Mouse (Mus musculus) forebrain, embryonic 15.5 days (tissue): ENCODE measurements around the gene Rbbp9. TPM values are rescaled to one million over a fixed set of nuclear protein-coding genes. Genes with fewer than 3 reads are reported as not detected.
"Not testable (repeated sequence)": the region's sequence is repeated elsewhere in the genome, so short reads cannot be mapped to it uniquely, and the experiment has no call there.

Source experiments
- ATAC-seq: fragments of 200-750 bp; cut with Nextera tagmentation; replicated peaks from 2 replicates; pipeline ENCODE4 v1.8.0; 2017; ENCODE audit warnings: mild to moderate bottlenecking, moderate TSS enrichment, moderate library complexity
- H3K27ac ChIP-seq: fragments of 300-500 bp; sonication (generic); replicated peaks from 2 replicates; pipeline ENCODE4 v1.5.1; 2015; ENCODE audit warnings: mild to moderate bottlenecking, inconsistent platforms
- H3K27me3 ChIP-seq: fragments of 300-500 bp; sonication (generic); 2 replicates; pipeline ENCODE4 v1.6.1; 2015; ENCODE audit warnings: inconsistent platforms
- H3K36me3 ChIP-seq: fragments of 300-500 bp; sonication (generic); 2 replicates; pipeline ENCODE4 v1.6.1; 2015; ENCODE audit warnings: mild to moderate bottlenecking, inconsistent platforms
- H3K4me1 ChIP-seq: fragments of 300-500 bp; sonication (generic); 2 replicates; pipeline ENCODE4 v1.6.1; 2015; ENCODE audit warnings: inconsistent platforms
- H3K4me2 ChIP-seq: fragments of 300-500 bp; sonication (generic); replicated peaks from 2 replicates; pipeline ENCODE4 v1.6.1; 2015; ENCODE audit warnings: mild to moderate bottlenecking, inconsistent platforms
- H3K4me3 ChIP-seq: fragments of 300-500 bp; sonication (generic); 2 replicates; pipeline ENCODE4 v1.5.1; 2015; ENCODE audit warnings: mild to moderate bottlenecking, inconsistent platforms
- H3K9ac ChIP-seq: fragments of 300-500 bp; sonication (generic); replicated peaks from 2 replicates; pipeline ENCODE4 v1.6.1; 2015; ENCODE audit warnings: mild to moderate bottlenecking, inconsistent platforms
- H3K9me3 ChIP-seq: fragments of 300-500 bp; sonication (generic); 2 replicates; pipeline ENCODE4 v1.6.1; 2016; ENCODE audit warnings: inconsistent platforms
- WGBS: fragments of 180-500 bp; shearing (Covaris S2); methylation state at CpG from one replicate; pipeline ENCODE4 v1.1.7; 2015; ENCODE audit warnings: mixed read lengths; 5-methylcytosine and 5-hydroxymethylcytosine counted together
- polyA plus RNA-seq: library from polyadenylated mRNA; unstranded; fragments of >200 nt; fragmentation: Nextera tagmentation; extraction: Ambion mirVana; gene quantifications from 2 replicates; pipeline ENCODE4 v1.2.1, GENCODE M21; 2015

Gene Rbbp9
- polyA plus RNA-seq: 58.9 and 59.3 TPM in 2 replicates

GRCm38 (mm10) chr2:144550529-144550928, at the start of gene Rbbp9:
TSS of gene Rbbp9 (minus strand) at chr2:144550869.
- H3K9ac ChIP-seq: peak within 1 kb of the TSS; percentile 78
- peaks cover 14% of the 10 kb centered on the region; the same call in 1 of the 2 replicates for H3K36me3 ChIP-seq
- peak within 1 kb of the TSS; percentile 69 for H3K4me3 ChIP-seq
- under 1% methylated on average over 17 of the region's 17 CpGs for WGBS
- peak; percentile 98 for ATAC-seq
- H3K4me2 ChIP-seq: peak within 1 kb of the TSS; percentile 48
- H3K9me3 ChIP-seq: no peaks in the 10 kb centered on the region
- H3K27ac ChIP-seq: peak within 1 kb of the TSS; percentile 74
- no peaks in the 10 kb centered on the region for H3K27me3 ChIP-seq
- peaks cover 21% of the 10 kb centered on the region for H3K4me1 ChIP-seq

DNA sequence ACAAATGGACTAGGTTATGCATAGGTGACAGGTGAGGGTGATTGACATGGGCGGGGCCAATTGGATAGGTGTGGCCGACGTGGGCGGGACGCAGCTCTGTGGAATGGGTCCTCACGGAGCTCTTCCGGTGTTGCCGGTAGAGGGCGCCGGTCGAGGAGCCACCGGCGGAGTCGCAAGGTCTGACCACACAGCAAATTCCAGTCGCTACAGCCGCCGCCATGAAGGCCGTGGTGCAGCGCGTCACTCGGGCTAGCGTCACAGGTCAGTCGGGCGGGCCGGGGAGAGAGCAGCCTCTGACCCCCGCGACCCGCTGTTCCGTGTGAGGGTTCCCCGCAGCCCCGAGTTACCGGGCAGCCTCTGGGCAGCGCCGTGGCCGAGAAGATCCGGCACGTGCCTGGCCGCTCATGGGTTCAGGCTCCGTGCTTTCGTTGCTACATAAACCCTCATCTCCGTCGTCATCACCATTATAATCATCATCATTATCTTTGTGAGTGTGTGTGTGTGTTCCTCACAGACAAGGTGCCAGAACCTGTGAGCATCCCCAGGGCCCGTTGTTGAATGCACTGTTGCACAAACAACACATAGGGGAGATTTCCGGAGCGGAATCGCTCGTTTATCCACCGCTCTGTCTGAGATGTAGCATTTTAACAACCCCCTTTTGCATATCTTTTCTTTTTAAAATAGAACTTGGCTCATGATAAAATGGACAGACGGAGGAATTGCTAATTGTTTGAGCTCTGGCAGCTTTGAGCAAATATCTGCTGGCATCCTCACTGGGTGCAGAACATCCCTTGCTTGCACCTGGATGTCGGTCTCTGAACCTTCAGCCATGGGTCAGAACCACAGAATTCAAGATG, 49.4 kb upstream of the Rbbp9 start, which contains the start of gene Dtd1:
Gene Dtd1, plus strand, starts transcription at position 67 of the 857 bp plus-strand sequence.
- under 1% methylated on average over 50 of the region's 50 CpGs for WGBS
- peak within 1 kb of the TSS; percentile 69 for H3K4me3 ChIP-seq
- peak within 1 kb of the TSS; percentile 72 for H3K4me2 ChIP-seq
- H3K9me3 ChIP-seq: no peaks in the 10 kb centered on the region
- peak within 1 kb of the TSS; percentile 72 for H3K9ac ChIP-seq
- H3K36me3 ChIP-seq: peaks cover 4% of the 10 kb centered on the region; the same call in 1 of the 2 replicates
- peak; percentile 92 for ATAC-seq
- peak within 1 kb of the TSS; percentile 86 for H3K27ac ChIP-seq
- H3K27me3 ChIP-seq: no peaks in the 10 kb centered on the region
- H3K4me1 ChIP-seq: peaks cover 12% of the 10 kb centered on the region

DNA sequence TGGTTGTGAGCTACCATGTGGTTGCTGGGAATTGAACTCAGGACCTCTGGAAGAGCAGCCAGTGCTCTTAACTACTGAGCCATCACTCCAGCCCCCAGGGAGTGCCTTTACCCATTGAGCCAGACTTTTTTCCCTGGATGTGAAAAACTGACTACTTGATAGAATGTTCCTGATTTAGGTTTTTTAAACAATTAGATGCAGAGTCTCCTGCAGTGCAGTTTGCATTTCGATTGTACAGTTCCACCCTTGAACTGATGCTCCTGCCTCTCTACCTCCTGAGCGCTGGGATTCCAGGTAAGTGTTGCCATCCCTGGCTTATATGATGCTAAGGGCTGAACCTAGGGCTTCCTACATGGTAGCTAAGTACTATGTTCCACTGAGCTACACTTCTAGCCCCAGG, 47.3 kb upstream of the Rbbp9 start:
- no peak for ATAC-seq
- WGBS: 69% methylated on average over 2 of the region's 2 CpGs
- Histone ChIP-seq H3K4me3 (no peak overlapping the region), H3K27ac (no peak overlapping the region), H3K4me2 (no peak overlapping the region), H3K4me1 (peaks cover 21% of the 10 kb centered on the region), H3K9ac (no peak overlapping the region), H3K9me3 (no peaks in the 10 kb centered on the region), H3K27me3 (no peaks in the 10 kb centered on the region), H3K36me3 (peaks cover 4% of the 10 kb centered on the region; the same call in 1 of the 2 replicates)

- H3K9me3 ChIP-seq: no peaks in the 10 kb centered on the region
- H3K4me1 ChIP-seq: peaks cover 9% of the 10 kb centered on the region
- peak within 1 kb of the TSS; percentile 61 for H3K9ac ChIP-seq
- H3K4me2 ChIP-seq: peak within 1 kb of the TSS; percentile 53
- no peak within 1 kb of the TSS for H3K27ac ChIP-seq
- 2% methylated on average over 31 of the region's 31 CpGs for WGBS
- peaks cover 7% of the 10 kb centered on the region; the same call in 1 of the 2 replicates for H3K36me3 ChIP-seq
- peak; percentile 98 for ATAC-seq
- H3K4me3 ChIP-seq: peak within 1 kb of the TSS; percentile 65
- H3K27me3 ChIP-seq: no peaks in the 10 kb centered on the region
Measured at GRCm38 (mm10) chr2:144593951-144594651, 43.4 kb upstream of the Rbbp9 start, which contains the start of gene Smim26. TSS of gene Smim26 (plus strand) at chr2:144594054.

DNA sequence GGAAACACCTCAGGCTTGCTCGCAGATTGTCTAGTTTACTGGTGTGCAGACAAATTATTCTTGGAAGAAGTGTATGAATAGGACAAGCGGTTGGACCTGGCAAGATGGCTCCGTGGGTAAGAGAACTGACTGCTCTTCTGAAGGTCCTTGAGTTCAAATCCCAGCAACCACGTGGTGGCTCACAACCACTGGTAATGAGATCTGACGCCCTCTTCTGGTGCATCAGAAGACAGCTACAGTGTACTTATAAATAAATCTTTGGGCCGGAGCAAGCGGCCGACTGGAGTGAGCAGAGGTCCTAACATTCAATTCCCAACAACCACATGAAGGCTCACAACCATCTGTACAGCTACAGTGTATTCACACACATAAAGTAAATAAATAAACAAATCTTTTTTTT, 42.4 kb upstream of the Rbbp9 start:
- not testable (repeated sequence) for H3K9ac ChIP-seq

DNA sequence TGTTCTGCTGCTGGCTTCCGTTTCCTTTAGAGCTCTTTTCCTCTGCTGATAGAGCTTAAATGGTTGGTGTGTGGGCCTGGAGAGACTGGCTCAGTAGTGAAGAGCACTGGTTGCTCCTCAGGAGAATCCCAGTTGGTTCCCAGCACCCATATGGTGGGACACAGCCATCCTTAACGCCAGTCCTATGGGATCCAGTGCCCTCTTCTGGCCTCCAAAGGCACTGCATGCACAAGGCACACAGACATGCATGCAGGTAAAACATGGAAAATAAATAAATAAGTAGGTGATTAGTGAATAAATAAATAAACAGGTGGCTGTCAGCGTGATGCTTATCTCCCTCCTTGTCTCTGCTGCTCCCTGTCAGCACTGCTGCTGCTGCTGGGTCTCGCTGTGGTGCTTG, 38.1 kb upstream of the Rbbp9 start:
- WGBS: 84% methylated on average over 4 of the region's 4 CpGs
- H3K4me3 ChIP-seq: no peak overlapping the region
- H3K36me3 ChIP-seq: peaks cover 52% of the 10 kb centered on the region
- no peak for ATAC-seq
- H3K9ac ChIP-seq: no peak overlapping the region
- no peaks in the 10 kb centered on the region for H3K27me3 ChIP-seq
- no peak overlapping the region for H3K27ac ChIP-seq
- no peak overlapping the region for H3K4me2 ChIP-seq
- no peaks in the 10 kb centered on the region for H3K9me3 ChIP-seq
- peaks cover 3% of the 10 kb centered on the region for H3K4me1 ChIP-seq

More for the DNA sequence above, 42.4 kb upstream of the Rbbp9 start:
- not testable (repeated sequence) for H3K4me3 ChIP-seq, H3K4me2 ChIP-seq, H3K9me3 ChIP-seq, H3K27me3 ChIP-seq, ATAC-seq, H3K4me1 ChIP-seq, H3K27ac ChIP-seq
- peaks cover 16% of the 10 kb centered on the region for H3K36me3 ChIP-seq
- 67% methylated on average over 8 of the region's 8 CpGs for WGBS

DNA sequence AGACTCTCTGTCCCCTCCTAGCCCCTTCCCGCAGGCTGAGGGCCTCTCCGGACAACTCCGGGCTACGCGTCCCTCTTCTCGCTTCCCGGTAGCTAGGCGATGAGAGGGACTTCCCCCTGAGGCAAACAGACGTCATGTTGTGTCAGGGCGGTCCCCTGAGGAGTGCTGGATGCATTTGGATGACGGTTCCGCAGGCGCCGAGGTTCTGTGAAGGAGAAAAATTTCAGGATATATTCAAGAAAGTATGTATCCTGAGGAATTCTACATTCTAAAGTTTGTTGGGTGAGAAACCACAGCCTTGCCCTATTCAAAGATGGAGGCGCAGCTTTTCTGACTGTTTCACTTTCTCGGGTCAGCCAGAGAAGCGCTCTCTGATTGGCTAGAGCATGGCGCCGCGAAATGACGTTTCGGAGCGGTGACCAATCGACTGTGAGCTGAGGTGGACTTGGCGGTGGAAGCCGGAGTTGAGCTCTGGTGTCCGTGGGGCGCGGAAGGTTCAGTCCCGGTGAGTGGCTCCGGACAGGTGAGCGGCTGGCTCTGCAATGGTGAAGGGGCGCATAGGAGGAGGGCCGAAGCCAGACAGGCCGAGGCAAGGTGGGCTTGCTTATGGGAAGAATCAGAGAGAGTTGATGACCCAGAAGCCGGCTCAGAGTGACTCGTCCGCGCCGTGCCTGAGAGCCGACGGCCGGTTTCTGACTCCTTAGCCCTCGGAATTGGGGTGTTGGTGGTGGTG, 5.3 kb upstream of the Rbbp9 start, which contains the start of gene Sec23b:
Gene Sec23b, plus strand, starts transcription at position 410 of the 733 bp plus-strand sequence.
- Histone ChIP-seq H3K4me2 (peak within 1 kb of the TSS; percentile 80), H3K36me3 (peaks cover 8% of the 10 kb centered on the region), H3K9ac (peak within 1 kb of the TSS; percentile 71), H3K27ac (peak within 1 kb of the TSS; percentile 84), H3K27me3 (no peaks in the 10 kb centered on the region), H3K4me1 (peaks cover 19% of the 10 kb centered on the region), H3K4me3 (peak within 1 kb of the TSS; percentile 79), H3K9me3 (no peaks in the 10 kb centered on the region)
- peak; percentile 98 for ATAC-seq
- under 1% methylated on average over 44 of the region's 44 CpGs for WGBS

DNA sequence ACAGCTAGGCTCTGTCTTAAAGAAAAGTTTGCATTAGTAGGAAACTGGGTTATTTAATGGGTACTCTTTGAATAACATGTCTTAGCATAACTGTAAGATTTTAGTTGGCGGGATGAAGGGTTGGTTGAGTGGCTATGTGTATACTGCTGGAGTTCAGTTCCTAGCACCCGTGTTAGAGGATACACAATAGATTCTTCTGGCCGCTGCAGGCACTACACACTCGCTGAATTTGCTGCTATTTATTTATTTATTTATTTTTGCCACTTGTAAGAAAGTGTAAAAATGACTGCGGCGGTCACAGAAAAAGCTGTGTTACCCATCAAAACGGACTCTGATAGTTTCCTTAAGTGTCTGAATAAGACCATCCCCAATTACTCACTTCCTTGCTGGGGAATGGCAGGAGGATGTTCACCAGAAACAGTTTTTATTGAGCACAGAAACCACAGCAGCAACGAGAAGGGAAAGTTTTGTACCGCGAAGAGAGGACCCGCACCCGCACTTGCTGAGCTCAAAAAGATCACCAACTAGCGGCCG, 4.7 kb upstream of the Rbbp9 start:
- H3K27me3 ChIP-seq: no peaks in the 10 kb centered on the region
- H3K4me2 ChIP-seq: peak overlapping the region; percentile 80
- peaks cover 8% of the 10 kb centered on the region for H3K36me3 ChIP-seq
- peak overlapping the region; percentile 54 for H3K9ac ChIP-seq
- peaks cover 19% of the 10 kb centered on the region for H3K4me1 ChIP-seq
- peak overlapping the region; percentile 84 for H3K27ac ChIP-seq
- no peak for ATAC-seq
- peak overlapping the region; percentile 79 for H3K4me3 ChIP-seq
- 2% methylated on average over 14 of the region's 14 CpGs for WGBS
- H3K9me3 ChIP-seq: no peaks in the 10 kb centered on the region

DNA sequence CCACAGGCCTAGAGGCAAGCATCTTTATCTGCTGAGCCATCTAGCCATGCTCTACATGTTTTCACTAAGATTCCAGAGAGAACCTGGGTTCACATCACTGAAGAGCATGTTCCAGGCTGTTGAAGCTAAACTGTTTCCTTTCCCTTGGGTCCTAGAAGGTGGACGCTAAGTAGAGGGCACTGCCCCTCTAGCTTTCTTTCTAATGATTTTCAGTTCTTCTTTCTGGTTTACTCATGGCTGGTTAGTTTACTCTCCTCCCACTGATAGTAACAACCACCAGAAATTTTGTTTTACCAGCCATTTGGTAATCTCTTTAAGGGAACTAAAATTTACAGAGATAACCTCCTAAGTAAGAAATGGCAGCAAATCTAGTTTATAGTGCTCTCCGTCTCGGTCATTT, 3.2 kb upstream of the Rbbp9 start:
- no peak overlapping the region for H3K4me3 ChIP-seq
- H3K27ac ChIP-seq: no peak overlapping the region
- no peak overlapping the region for H3K9ac ChIP-seq
- H3K9me3 ChIP-seq: no peaks in the 10 kb centered on the region
- H3K27me3 ChIP-seq: no peaks in the 10 kb centered on the region
- ATAC-seq: no peak
- no peak overlapping the region for H3K4me2 ChIP-seq
- H3K36me3 ChIP-seq: no peaks in the 10 kb centered on the region
- peaks cover 32% of the 10 kb centered on the region for H3K4me1 ChIP-seq
- 91% methylated on average over 3 of the region's 3 CpGs for WGBS

GRCm38 (mm10) chr2:144547559-144547958, 3.1 kb downstream of the Rbbp9 start:
- H3K9ac ChIP-seq: no peak overlapping the region
- H3K4me2 ChIP-seq: no peak overlapping the region
- H3K27ac ChIP-seq: no peak overlapping the region
- H3K4me3 ChIP-seq: no peak overlapping the region
- peaks cover 15% of the 10 kb centered on the region for H3K4me1 ChIP-seq
- 75% methylated on average over 4 of the region's 4 CpGs for WGBS
- peaks cover 36% of the 10 kb centered on the region for H3K36me3 ChIP-seq
- no peak for ATAC-seq
- no peaks in the 10 kb centered on the region for H3K9me3 ChIP-seq
- H3K27me3 ChIP-seq: no peaks in the 10 kb centered on the region

DNA sequence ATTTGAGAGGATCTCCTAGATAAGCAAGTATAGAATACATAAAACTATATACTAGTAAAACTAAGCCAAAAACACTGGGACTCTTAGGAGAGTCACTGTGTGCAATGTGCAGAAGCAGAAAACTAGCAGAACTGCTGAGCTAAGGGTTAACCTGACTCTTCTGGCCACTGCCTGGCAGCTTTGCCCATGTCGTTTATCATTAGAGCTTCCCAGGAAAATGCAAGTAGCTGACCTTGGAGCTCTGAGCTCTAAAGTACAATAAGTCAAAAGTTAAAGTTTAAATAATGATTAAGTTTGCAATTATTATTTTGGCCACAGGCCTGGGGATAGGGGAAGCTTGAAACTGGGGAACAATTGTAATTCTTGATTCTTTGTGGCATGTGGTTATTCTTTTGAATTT, 5.2 kb downstream of the Rbbp9 start:
- 67% methylated on average over 1 of the region's 1 CpGs for WGBS
- ATAC-seq: no peak
- H3K9me3 ChIP-seq: no peaks in the 10 kb centered on the region
- no peaks in the 10 kb centered on the region for H3K27me3 ChIP-seq
- H3K4me1 ChIP-seq: peaks cover 15% of the 10 kb centered on the region
- no peak overlapping the region for H3K9ac ChIP-seq
- no peak overlapping the region for H3K4me2 ChIP-seq
- no peak overlapping the region for H3K4me3 ChIP-seq
- peaks cover 49% of the 10 kb centered on the region for H3K36me3 ChIP-seq
- no peak overlapping the region for H3K27ac ChIP-seq
